Mouse (Mus musculus) right cerebral cortex, postnatal 25 days (tissue): Measurements from ENCODE around the gene Marcksl1.

ENCODE experiments used
- DNase-seq: peaks from one replicate; pipeline ENCODE4 v3.0.0; 2022

Marcksl1 gene

DNA sequence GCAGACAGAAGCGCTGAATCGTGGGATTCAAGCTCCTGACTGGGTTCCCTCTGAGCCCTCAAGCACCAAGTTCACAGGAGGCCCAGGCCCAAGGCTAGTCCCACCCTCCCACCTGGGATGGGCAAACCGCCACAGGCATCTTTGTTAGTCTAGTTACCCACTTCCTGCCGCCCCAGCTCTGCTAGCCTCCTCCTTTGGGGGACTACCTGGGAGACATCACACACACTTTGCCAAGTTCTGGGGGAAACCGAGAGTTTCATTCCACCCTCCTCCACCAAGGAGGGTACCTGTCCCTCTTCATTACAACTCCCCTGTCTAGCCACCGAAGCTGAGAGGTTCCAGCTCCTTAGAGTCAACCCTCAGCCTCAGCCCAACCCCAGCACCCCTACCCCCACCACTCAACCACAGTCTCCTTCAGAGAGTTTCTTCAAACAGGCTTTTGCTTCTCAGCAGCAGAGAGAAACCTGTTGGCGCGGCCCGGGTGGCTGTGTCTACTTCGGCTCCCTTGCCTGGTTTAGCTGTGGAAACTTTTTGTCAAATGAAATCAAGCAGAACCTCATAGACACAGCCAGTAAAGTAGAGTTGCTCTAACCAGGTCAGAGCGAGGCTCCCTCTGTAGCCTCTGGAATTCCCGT, 45.1 kb downstream of the Marcksl1 start:
- DNase-seq = no peak

DNA sequence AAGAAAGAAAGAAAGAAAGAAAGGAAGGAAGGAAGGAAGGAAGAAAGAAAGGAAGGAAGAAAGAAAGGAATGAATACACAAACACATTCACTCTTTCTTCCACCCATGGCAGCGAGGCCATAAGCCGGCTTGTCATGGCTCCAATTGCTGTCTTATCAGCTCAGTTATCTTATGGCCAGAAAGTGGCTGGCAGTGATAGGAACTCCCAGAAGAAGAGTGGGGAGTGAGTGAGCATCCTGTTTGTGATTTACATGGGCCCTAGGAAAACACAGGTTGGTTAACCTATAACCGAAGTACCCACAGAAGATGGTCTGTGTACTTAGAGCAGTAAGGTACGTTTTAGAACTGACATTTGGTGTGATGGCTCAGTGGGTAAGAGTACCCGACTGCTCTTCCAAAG, 47.8 kb downstream of the Marcksl1 start:
- DNase-seq = no peak

DNA sequence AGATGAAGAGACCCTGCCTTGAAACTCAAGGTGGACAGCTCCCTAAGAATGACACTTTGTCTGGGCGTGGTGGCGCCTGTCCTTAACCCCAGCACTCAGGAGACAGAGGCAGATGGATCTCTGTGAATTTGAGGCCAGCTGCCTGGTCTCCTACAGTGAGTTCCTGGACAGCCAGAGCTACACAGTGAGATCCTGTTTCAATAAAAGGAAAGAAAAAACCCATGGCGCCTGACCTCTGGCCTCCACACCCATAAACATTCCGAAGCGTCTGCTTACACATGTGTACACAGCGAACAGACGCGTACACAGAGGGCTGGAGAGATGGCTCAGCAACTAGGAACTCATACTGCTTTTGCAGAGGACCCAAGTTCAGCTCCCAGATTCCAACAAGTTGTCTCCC, 50.3 kb downstream of the Marcksl1 start:
- DNase-seq = no peak

DNA sequence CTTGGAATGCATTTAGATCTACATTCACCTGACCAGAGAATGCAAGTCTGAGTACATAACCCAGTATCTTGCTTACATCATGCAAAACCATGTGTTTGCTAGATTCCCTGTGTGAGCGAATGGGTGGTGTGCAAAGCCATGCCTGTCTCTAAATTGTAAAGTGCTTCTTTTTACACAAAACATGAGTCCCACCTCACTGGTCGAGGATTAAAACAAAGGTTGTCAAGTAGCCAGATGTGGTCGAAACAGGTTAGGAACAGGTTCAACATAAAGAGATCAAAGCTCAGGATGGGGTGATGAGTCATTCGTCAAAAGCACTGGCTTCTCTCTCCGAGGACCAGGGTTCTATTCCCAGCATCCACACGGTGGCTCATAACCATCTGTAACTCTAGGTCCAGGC, 51.8 kb downstream of the Marcksl1 start:
- DNase-seq = no peak
